Mouse (Mus musculus): ENCODE data around the gene Olfr96.
A peak's percentile ranks its signal among the peaks of the same experiment; 100 is the strongest.
"Not testable (repeated sequence)": the region's sequence is repeated elsewhere in the genome, so short reads cannot be mapped to it uniquely, and the experiment has no call there.

The Olfr96 gene

DNA sequence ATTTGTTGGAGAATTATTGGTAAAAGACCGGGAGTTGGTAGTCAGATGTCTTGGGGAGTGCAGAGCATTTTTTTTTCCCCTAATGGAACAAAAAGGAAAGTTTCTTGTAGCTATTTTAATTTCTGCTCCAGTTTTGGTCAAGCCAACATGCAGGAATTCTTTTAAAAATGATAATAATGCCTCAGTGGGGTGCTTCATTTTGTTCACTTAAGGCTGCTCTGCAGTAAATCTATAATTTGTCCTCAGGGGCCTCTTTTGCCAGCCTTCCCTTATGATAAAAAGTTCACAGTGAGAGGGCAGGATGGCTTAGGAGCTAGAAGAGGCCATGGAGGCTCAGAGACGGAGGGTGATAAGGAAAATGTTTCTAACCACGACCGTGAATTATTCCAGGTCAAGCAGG is at the start of gene Olfr96:
TSS of gene Olfr96 (plus strand) at position 301 of the 400 bp plus-strand sequence.
- DNase-seq (ENCODE audit: low read depth, low spot score), result no peak

DNA sequence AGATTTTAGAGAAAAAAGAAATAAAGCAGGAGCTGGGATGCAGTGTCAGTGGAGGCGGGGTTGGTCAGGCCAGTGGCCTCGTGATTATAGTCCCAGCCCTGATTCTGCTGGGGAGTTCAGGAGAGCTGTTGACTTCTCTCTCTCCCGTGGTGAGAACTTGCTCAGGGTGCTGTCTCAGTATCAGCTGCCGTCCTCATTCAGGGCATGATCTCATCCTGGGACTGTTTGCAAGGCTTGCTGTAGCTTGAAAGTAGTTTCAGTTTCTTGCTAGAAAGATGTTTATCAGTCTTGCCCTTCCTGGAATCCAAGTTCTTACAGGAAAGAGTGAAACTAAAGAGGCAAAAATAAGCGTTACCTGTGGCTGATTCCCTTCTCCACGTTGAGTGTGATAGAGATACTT is 34.5 kb upstream of the Olfr96 start:
- DNase-seq (ENCODE audit: low read depth, low spot score), result no peak

DNA sequence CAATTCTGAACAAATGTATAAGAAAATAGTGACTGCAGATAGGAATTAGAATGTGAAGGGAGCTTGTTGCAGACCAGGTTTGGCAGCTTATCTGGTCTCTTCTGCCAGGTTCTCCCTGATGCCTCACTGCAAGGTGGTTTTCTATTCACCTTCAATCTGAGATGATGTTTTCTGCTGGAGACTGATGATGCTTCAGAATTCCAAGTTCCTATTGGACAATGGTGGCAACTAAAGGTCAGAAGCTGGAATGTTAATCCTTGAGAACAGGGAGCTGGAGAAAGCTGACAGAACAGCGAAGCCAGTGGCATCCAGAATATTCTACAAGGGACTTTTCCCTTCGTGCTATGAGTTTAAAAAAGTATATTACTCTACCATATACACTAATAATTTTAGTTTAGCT is 29.2 kb upstream of the Olfr96 start:
- no peak for DNase-seq (ENCODE audit: low read depth, low spot score)

GRCm38 (mm10) chr17:37193032-37193431 is 26.9 kb upstream of the Olfr96 start:
- DNase-seq (ENCODE audit: low read depth, low spot score), result no peak

DNA sequence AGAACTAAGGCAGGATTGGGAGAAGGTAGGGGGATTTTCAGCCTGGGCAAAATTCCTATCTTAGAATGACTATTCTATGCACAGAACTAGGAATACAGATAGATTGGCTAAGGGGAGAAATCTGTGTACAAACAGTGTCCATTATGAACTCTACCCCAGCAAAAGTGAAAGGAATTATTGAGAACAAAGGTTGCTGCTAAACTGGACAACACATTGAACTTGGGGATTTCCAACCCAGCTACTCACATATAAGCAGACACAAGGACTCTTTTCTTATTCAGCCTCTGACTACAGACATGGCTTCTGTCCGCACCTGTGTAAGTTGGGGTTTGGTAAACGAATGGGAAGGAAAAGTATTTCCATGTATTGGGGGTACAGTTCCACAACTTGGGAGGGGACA is 26.3 kb upstream of the Olfr96 start, which contains the start of gene Ubd:
TSS of gene Ubd (plus strand) at position 237 of the 400 bp plus-strand sequence.
- DNase-seq (ENCODE audit: low read depth, low spot score), result no peak

- no peak for DNase-seq (ENCODE audit: low read depth, low spot score)
Measured at GRCm38 (mm10) chr17:37194782-37195181, 25.2 kb upstream of the Olfr96 start.

DNA sequence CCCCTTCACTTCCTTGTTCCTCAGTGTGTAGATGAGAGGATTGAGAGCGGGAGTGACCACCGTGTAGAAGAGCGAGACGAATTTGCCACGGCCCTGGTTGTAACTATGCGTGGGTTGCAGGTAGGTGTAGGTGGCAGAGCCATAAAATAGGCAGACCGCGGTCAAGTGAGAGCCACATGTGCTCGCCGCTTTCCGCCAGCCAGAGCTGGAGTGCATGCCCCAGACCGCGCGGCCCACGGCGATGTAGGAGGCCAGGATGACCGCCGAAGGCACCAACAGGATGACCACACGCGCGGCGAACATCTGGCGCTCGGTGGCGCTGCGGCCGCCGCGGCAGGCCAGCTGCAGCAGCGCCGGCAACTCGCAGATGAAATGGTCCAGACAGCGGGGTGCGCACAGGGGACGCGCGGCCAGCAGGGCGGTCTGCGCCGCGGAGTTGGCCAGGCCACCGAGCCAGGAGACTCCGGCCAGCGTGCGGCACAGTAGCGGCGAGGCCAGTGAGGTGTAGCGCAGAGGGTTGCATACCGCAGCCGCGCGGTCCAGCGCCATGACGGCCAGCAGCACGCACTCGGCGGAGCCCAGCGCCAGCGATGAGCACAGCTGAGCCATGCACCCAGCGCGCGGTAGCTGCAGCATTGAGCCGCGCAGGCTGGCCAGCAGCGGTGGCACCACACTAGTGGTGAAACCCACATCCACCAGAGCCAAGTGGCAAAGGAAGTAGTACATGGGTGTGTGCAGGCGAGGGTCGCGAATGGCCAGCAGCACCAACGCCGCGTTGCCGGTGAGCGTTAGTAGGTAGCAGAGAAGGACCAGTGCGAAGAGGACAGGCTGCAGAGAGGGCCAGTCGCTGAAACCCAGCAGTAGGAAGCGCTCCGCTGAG is 22.9 kb upstream of the Olfr96 start:
- DNase-seq (ENCODE audit: low read depth, low spot score), result no peak

- no peak for DNase-seq (ENCODE audit: low read depth, low spot score)
Measured at GRCm38 (mm10) chr17:37200894-37201293, 19.1 kb upstream of the Olfr96 start, which contains the start of gene Olfr94. Gene Olfr94 (minus strand): TSS chr17:37200994.

GRCm38 (mm10) chr17:37203206-37203916 is 16.6 kb upstream of the Olfr96 start:
- peak; percentile 84 for DNase-seq (ENCODE audit: low read depth, low spot score)

- DNase-seq (ENCODE audit: low read depth, low spot score), result no peak
Measured at GRCm38 (mm10) chr17:37203917-37204236, 16.1 kb upstream of the Olfr96 start.

DNA sequence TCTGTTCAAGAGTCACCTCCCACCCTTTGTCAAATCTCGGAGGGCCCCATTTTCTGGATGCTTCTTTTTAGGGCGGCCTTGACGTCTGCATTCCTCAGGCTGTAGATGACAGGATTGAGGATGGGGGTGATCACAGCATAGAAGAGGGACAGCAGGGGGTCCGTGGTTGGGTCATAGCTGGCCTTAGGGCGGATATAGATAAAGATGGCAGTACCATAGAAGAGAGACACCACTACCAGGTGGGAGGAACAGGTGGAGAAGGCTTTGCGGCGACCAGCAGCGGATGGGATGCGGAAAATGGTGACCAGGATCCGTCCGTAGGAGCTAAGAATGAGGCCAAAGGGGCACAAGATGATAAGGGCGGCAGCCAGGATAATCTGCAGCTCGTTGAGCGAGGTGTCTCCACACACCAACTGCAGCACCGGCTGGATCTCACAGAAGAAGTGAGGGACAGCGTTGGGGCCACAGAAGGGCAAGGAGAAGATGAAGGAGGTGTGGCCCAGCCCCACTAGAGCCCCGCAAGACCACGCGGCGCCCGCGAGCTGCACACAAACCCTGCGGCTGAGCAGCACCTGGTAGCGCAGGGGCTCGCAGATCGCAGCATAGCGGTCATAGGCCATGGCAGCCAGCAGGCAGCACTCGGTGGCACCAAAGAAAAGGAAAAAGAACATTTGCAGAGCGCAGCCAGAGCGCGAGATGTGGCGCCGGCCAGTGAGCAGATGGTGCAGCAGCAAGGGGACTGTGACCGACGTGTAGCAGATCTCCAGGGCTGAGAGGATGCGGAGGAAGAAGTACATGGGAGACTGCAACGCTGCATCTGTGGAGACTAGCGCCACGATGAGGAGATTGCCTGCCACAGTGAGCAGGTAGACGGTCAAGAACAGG is 8.8 kb upstream of the Olfr96 start:
- no peak for DNase-seq (ENCODE audit: low read depth, low spot score)

DNA sequence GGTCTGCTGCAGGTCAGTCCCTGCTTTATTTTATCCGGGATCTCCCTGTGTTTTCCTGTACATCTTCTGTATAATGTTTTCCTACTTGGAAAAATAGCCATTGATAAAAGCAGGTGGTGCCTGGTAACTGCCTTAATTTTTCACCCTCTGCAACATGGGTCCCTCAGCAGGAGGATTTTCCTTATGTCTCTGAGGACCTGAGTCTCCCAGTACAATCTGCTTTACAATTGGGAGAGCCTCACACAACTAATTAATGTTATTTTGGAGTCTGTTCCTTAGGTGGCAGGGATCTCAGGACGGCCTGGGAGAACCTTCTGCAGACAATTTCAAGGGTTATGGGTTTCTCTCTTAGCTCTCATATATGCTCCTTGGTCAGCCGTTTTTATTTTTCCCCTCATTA is 6.9 kb upstream of the Olfr96 start, which contains the start of gene Olfr95:
TSS of gene Olfr95 (minus strand) at position 101 of the 400 bp plus-strand sequence.
- no peak for DNase-seq (ENCODE audit: low read depth, low spot score)

DNA sequence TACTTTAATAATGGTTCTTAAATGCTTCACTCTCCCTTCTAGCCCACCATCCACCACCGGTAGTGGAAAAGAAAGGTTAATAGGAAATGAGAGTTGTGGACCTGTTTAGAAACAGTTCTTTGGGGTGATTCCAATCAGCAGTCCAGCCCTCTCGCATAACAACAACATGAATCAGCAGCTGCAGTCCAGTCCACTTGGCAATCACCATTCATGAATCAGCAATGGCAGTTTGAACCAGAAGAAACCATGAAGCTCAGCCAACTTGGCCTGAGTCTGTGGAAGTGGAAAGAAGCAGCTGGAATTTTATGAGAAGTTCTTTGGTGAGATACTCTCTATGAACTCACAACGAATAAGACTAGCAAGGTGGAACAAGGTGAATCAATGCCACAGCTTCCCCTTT is 1.5 kb upstream of the Olfr96 start:
- DNase-seq (ENCODE audit: low read depth, low spot score), result no peak

- no peak for DNase-seq (ENCODE audit: low read depth, low spot score)
Measured at GRCm38 (mm10) chr17:37221879-37222278, 1.9 kb downstream of the Olfr96 start.

DNA sequence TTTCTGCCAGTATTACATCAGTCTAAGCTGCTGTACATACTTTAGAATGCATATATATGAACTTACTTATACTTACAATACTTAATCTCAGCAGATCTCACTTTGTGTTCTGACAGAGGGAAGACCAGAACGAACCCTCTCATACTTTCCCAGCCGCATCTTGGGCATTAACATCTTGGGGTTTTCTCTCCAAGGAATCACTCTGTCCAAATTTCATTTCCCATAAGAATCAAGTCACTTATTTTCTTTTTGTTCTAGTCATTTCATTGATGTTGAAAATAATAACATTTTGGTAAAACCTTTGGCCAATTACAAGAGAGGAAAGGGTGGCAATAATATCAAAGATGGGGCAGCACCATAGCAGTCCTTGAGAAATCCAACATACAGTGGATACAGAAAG is 17.3 kb downstream of the Olfr96 start, which contains the start of gene Olfr97:
TSS of gene Olfr97 (minus strand) at position 101 of the 400 bp plus-strand sequence.
- DNase-seq (ENCODE audit: low read depth, low spot score), result not testable (repeated sequence)

GRCm38 (mm10) chr17:37242198-37242597 is 22.3 kb downstream of the Olfr96 start:
- DNase-seq (ENCODE audit: low read depth, low spot score), result no peak

- peak; percentile 83 for DNase-seq (ENCODE audit: low read depth, low spot score)
Measured at GRCm38 (mm10) chr17:37246715-37247114, 26.8 kb downstream of the Olfr96 start.

- DNase-seq (ENCODE audit: low read depth, low spot score), result no peak
Measured at GRCm38 (mm10) chr17:37249460-37249859, 29.5 kb downstream of the Olfr96 start.

DNA sequence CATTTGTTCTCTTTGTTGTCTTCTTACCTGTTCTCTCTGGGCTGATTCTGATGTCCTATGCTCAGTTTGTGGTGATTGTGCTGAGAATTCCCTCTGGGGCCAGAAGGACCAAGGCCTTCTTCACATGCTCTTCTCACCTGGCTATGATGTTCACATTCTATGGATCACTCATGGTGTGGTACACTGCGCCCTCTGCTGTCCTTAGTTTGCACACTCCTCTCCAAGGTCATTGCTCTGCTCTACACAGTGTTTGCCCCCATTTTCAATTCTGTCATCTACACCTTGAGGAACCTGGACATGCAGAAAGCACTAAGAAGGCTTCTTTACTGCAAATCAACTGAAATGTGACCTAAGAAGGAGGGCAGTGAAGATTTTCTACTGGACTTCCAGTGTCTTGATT is 30.6 kb downstream of the Olfr96 start:
- DNase-seq (ENCODE audit: low read depth, low spot score), result peak; percentile 77

DNA sequence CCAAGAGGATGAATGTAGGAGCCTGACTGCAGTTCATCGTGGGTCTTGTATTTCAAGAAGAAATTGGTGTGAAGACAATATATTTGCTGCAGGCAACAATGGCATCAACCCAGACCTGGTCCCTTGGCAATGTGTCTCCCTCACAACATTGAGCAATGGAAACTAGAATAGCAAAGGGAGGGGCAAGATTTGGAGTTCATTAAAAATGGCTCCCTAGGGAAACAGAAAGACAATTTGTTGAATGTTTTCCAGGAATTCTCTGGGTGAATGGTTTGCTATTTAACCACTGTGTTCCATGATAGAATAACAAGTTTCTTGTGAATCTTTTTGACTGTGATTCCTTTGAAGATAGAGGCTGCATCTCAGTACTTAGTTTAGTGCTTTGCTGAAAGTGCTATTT is 43.7 kb downstream of the Olfr96 start, which contains the start of gene Olfr98:
TSS of gene Olfr98 (minus strand) at position 124 of the 400 bp plus-strand sequence.
- DNase-seq (ENCODE audit: low read depth, low spot score), result no peak

- DNase-seq (ENCODE audit: low read depth, low spot score), result peak; percentile 95
Measured at GRCm38 (mm10) chr17:37270058-37270701, 50.2 kb downstream of the Olfr96 start, which contains the start of gene H2-M3. Gene H2-M3 (plus strand): TSS chr17:37270220.

Data from CD4-positive, CD25-positive, alpha-beta regulatory T cell, adult 2 months (primary cell).